Mouse (Mus musculus): ENCODE data around the gene Zfp13. TPM values are rescaled to one million over a fixed set of nuclear protein-coding genes. Genes with fewer than 3 reads are reported as not detected.
A peak's percentile ranks its signal among the peaks of the same experiment; 100 is the strongest.

The Zfp13 gene
- polyA plus RNA-seq, 2 experiments from 2014 or later, result not detected

DNA sequence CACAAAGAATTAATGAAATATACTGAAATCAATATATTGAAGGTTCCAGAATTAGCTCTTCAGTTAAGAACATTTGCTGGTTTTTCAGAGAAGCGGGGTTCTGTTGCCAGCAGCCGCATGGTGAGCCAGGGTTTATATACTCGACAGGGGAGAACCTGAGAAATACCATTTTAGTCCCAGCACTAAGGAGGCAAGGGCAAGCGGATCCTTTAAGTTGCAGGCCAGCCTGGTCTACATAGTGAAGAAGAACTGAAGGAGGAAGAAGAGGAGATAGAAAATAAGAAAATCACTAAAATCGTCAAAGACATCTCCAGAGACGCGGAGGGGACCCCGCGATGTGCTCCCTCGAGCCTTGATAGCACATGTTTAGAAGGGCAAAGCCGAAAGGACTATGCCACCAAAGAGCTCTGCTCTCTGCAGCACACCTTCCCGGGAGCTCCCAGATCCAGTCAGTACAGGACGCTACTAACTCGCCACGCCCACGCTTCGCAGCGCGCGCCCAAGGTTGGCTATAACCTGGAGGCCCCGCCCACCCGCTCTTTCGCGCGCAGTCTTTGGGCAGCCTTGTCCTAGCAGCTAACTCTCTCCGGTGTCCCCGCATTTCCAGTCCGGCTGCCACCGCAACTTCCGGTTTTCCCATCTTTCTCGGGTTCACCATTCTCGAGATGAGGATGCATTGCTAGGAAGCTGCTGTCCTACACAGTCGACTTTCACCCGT is 6.9 kb downstream of the Zfp13 start:
- ATAC-seq, result peak; percentile 96

DNA sequence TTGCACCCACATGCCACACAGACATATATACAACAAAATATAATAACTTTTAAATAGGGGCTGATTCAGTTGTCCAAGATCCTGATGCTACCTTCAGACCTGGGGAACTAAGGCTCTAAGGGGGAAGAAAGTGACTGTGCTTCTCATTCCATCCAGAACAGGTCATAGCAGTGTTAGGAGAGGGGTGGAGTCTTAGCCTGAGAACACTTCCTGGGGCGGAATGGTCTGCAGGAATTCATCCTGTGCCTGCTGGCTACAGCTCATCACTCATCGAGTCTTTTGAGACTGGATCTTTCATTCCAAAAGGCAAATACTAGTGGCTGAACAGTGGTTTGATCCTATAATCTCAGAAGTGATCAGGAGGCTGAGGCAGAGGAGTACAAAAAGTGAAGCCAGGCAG is 12.0 kb downstream of the Zfp13 start:
- ATAC-seq, result no peak

DNA sequence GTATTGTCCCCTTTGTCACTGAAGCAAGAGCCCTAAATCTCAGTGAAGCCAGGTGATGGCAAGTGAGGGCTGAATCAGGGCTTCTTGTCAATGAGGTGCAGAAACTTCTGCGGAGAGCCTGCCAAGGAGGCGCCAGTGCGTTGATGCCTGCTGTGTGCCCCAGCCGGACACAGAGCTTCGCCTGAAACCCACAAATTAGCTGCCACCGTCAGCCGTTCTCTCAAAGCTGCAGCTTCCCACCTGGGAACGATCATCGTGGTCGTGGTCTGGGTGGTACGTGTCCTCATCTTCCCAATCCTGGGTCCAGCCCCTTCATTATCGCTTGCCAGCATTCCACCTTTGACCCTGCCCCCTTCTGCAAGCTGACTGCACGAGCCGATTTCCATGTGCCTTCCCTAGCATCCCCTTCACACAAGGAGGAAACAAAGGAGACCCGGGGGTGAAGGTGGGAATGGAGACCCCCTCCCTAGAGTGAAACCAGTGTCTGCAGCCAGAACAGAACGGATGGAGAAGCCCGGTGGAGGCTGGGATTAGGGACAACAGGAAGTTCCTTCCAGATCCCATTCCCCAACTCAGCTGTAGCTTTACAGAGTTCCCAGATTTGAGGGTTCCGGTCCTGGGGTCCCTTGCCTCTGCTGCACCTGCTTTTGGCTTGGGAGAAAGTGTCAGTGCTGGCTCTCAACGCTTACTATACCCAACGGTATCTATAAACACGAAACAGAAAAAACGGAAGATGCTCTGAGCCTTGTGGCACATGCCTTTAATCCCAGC is 13.4 kb downstream of the Zfp13 start:
- ATAC-seq, result no peak

DNA sequence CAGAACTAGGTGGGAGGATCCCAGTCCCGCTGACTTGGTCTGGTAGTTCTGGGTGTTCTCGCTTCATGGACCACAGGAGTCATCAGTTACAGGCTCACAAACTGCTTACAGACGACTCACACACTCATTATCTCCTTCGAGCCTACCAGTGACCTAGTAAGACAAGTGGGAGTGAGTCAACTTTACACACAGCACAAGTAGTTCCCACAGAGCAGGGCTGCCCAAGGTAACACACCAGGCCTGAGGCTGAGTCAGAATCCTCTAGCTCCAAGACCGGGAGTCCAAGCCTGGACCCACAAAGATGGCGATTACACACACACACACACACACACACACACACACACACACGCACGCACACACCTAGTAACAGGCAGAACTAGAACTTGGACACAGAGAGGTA is 14.5 kb downstream of the Zfp13 start:
- no peak for ATAC-seq

DNA sequence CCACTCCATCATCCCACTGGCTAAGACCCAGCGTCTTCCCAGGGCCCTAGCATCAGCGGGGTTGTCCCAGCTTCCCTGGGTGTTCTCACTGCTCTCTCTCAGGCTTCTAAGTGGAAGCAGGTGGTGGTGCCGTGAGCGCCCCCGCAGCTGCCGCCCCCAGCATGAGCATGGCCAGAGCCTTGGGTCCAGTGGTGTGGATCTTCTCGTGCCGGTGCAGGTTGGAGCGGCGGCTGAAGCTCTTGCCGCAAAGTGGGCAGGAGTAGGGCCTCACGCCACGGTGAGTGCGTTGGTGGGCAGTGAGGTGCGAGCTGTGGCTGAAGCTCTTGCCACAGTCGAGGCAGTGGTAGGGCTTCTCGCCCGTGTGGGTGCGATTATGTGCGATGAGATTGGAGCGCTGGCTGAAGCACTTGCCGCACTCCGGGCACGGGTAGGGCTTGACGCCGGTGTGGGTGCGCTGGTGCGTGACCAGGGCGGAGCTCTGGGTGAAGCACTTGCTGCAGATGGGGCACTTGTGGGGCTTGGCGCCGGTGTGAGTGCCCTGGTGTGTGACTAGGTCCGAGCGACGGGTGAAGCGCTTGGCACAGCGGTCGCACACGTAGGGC is 23.2 kb downstream of the Zfp13 start:
- no peak for ATAC-seq

DNA sequence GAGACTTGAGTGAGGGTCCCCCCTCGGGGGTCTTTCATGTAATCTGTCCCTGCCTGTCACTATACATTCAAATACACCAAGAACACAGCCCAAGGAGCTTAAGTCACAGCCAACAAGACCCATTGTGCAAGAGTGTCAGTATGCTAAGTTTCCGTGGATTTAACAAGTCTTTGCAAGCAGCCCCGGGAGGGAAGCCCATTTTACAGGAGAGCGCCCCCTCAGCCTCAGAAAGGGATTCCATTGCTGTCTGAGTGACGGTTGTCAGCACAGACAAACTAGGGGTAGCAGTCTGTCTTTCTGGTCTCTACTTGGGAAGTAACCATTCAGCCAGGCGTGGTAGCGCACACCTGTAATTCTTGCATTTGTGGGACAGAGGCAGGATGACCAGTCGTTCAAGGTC is 25.2 kb downstream of the Zfp13 start:
- no peak for ATAC-seq

DNA sequence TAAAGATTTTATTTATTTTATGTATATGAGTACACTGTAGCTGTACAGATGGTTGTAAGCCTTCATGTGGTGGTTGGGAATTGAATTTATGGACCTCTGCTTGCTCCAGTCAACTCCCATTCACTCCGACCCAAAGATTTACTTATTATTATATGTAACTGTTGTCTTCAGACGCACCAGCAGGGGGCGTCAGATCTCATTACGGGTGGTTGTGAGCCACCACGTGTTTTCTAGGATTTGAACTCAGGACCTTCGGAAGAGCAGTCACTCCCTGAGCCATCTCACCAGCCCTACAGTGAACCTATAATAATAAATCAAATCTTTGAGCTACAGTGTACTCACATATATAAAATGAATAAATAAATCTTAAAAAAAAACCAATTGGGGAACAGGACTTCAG is 27.2 kb downstream of the Zfp13 start:
- ATAC-seq, result no peak

DNA sequence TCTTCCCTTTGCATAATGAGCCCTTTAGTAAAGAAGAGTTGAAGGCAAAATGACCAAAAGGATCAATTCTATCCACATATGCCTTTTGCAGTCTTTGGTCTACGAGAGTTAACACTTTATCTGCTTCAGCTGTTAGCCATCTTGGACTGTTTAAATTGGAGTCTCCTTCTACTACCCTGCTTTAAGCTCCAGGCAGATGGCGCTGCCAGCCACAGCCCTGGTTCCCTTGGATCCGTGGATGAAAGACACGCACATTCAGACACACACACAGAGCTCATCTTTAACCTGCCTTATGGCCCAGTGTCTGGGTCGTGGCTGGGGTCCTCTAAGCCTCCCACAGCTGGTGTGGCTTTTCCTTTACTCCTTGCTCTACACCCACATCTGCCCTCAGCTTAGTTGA is 28.2 kb downstream of the Zfp13 start:
- no peak for ATAC-seq

DNA sequence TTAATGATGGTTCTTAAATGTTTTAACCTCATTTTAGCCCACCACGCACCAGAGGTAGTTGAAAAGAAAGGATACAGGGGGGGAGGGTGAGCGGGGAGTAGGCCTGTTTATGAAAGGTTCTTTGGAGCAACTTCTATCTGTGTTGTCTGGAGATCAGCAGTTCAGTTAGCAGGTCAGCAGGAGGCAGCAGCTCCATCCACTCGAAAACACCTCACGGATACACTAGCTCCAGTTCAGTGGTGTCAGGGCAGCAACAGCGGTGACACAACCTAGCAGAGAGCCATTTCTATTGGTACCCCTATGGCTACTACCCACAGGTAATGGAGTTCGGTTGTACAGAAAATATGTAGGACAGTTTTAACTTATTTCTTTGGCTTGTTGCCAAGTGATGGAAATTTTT is 29.3 kb downstream of the Zfp13 start:
- ATAC-seq, result peak; percentile 79

DNA sequence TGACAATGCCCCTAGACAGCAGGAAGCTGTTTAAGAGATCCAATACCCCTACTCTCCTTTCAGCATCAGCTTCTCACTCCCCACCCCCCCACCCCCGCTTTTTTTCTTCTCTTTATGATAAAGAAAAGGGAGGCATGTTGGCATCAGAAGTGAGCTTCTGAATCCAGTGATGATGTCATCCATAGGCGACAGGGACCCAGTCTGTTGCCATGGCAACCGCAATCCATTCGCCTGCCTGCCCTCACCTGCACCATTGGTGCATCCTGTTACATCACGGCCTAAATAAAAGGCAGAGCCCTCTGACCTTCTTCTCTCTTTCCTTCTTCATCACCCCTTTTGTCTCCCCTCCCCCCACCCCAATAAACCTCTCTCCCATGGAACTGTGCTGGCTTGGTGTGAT is 30.9 kb downstream of the Zfp13 start:
- ATAC-seq, result no peak

DNA sequence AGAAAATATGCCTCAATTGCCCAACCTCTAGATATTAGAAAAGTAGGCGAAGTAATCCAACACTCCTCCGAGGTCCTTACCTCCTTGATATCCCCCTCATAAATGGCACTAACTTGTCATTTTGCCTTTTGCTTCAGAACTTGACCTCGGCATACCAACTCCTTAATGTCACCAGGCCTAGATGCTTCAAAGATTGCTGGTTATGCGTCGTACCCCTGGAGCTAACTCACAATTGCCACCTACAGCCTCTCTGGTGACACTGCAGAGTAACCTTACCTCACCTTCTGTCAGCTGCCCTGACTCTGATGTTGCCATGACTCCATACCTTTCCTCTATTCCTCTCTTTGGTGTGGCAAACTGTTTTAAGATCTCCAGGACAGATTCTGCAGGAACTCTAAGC is 32.5 kb downstream of the Zfp13 start:
- peak; percentile 17 for ATAC-seq

DNA sequence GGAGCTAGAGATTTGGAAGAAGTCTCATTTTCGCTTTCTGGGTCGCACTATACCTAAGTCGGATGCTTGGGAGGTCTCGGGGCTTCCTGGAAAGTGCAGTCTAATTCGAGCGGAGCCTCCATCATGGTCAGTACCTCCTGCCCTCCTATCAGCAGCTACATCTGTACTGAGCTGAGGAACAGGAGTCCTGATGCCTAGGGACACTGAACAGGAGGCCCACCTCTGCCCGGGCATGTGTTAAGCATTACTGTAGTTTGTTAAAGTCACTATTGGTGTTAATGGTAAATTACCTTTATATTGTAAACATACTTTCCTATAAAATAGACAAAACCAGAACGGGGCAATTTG is 34.9 kb downstream of the Zfp13 start:
- no peak for ATAC-seq

DNA sequence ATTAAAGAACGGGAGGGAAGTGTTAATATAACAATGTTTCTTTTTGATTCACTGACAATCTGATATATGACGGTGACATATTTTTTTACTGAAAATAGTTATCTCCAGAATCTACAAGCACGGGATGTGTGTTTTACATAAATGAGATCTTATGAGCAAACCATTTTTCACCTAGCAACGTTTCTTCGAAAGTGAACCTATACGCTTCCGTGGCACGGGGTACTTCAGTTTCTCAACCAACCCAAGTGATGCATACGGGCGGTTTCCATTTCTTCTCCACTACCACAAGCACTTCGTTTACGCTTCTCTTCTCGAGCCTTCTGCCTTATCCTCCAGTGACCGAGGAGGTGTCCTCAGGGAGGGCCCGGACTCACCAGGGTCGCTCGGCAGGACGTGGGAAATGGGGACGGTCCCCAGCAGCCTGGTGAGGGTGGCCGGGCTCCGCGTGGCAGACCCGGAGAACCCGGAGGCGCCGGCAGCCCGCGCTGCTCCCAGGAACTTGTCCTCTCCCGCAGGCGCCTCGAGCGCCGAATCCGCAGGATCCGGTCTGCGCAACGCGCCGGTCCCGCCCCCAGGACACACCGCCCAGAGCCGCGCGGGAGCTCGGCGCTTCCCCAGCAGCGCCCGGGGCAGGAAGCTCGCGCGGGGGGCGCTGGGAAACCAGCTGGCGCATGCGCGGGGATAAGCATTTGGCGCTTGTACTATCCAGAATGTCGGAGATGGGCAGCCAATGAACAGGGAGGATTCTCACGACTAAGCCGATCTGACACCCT is 35.5 kb downstream of the Zfp13 start, which contains the start of gene Zfp213:
TSS of gene Zfp213 (minus strand) at position 644 of the 773 bp plus-strand sequence.
- ATAC-seq, result peak; percentile 83

DNA sequence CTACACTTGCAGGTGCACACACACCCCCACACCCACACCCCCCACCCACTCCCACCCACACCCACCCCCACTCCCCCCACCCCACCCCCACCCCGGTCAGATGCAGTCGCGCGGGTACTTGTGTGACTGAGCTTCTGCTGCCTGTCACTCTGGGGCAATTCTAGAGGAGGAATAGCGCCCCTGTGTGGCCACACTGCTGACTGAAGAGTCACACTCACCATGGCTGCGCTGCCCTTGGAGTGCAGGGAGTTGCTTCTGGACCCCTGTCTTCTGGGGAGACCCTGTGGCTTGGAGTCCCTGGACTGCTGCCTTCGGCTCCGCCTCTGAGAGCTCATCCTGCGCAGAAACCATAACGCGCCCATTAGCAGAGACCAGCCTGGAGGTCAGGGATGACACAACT is 39.5 kb downstream of the Zfp13 start:
- ATAC-seq, result no peak

DNA sequence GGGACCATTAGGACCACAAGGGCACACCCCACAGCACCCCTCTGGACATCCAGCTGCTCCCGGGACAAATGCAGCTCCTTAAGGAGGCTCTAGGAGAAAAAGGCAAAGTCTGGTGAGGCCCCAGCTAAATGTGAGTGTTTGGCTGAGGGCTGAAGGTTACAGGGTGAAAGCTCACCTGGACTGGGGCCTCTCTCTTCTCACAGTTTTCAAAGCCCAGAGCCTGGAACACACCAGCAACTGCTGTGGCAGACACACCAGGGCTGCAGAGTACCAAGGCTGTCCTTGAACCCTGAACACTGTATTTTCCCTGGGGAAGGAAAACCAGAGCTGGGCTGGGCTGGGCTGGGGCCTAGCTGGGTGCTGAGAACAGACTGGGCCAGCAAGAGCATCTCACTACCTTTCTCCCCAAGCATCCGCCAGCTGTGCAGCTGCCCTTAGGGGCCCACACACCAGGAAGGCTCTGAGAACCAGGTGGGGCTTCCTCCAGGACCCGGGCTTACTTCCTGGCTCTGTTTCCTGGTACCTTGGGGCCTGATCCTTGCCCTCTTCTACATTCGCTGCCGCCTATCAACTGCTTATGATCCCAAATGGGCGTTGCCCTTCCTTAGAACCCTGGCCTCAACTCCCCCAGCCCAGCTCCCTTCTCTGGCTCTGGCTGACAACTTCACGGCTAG is 43.9 kb downstream of the Zfp13 start:
- no peak for ATAC-seq

DNA sequence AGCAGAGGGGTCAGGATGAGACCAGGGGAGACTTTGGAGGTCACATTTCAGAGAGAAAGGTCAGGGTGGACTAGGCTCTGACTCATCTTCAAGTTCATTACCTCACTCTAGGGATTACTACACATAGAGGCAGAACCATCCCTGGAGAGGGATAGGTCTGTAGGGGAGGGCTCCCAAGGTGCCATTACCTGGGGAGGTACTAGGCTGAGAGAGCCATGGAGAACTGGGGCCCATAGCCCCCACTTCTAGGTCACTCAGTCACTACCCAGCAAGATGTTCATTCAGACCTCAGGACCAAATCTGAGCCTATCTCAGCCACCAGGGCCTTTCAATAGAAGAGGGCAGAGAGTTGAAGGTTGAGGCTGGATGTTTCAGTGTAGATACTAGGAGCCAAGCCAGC is 45.0 kb downstream of the Zfp13 start:
- no peak for ATAC-seq

DNA sequence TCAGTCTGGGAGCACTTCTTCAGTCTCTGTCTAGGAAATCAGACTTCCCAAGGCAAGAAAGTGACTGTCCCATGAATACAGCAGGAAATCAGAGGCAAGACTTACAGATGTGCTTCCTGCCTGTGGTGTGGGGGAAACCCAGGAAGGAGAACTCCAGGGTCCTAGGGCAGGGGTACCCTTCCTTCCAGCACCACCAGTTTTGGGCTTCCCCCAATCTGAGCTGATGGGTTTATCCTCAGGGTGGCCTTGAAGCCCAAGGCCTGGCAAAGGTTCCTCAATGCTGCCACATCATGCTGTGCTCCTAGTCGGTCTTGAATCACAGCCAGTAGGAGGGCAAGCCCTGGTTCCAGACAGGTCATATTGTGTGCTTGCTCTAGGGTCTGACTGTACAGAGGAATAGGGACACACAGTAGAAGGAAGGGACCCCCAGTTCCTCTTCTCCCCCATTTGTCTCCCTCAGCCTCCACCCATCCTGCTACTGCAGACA is 45.6 kb downstream of the Zfp13 start:
- no peak for ATAC-seq

DNA sequence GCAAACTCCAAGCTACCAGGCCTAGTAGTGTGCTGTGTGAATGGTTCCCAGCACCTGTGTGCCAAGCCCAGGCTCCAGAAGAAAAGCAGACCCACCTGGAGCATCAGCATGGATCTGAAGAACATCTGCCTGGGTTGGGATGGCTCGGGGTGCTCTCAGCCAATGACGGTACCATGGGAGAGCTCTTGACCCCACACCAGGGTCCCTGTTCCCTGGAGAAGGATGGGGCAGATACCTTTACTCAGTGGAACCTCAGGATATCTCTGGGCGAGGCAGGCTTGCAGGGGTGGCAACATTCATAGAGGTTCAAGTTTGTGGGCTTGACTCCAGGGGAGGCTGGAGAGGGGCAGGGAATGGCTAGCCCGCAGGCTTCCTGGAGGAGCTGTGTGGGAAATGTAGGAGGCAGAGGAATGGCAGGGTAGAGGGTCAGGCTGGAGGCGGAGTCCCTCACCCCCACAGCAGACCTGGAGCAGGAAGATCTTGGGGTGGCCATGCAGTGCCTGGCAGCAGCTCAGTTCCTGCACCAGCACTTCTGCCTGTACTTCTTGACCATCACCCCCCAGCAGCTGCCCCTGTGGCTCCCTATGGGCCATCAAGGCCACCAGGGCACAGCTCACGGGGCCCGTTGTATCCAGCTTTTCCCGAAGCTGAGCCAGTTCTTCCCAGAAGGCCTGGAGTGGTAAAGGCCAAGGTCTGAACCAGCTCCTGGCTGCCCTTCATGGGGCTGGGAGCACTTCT is 46.2 kb downstream of the Zfp13 start:
- ATAC-seq, result no peak

DNA sequence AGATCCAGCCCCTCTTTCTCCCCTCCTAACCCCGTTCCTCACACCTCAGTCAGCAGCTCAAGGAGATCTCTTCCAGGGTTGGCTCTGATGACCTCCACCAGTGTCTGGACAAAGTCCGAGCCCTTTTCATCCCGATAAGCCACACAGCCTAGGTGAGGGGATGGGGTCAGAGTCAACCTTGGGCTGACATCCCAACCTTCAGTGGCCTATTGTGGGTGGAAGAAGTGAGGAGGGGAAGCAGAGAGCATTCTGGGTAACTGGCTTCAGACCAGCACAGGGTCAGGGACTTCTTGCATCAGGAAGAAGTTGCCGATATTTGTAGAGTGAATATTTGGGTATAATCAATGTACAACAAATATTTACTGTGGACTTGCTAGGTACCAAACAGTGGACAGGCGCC is 47.3 kb downstream of the Zfp13 start:
- no peak for ATAC-seq

DNA sequence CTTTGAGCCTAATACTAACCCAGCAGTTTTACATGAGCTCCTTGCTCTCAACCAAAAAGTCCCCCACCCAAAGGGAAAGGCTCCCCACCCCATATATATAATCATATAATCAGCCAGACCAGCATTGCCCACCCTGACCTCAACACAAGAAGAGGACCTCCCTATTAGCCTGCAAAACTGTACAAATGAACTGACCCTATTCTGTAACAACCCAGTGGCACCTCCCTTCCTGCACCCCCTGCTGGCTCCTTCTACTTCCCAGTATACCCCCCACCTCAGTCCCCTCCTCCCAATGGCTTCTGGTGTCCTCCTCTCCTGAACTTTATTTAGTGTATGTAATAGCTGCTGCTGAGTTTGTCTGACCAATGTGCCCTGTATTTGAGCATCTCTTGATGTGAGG is 47.9 kb downstream of the Zfp13 start:
- no peak for ATAC-seq

DNA sequence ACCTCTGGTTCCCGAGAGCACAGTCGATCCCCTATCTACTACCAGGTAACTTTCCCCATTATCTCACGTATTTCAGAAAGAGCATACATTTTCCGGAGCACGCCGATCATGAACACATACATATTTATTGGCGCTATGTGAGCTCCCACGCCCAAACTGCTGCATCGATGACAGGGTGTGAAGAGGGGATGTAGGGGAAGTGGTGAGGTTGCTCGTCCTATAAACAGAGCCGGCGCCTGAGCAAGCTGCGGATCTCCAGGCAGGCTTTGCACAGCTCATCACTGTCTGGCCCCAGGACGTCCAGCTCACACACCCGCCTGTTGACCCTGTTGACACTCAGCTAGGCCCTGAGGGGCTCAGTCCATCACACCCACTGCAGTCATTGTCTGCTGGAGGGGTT is 48.4 kb downstream of the Zfp13 start:
- peak; percentile 64 for ATAC-seq
